Mouse (Mus musculus): ENCODE results near the gene Dhrs11. TPM values are rescaled to one million over a fixed set of nuclear protein-coding genes. Genes with fewer than 3 reads are reported as not detected.
A peak's percentile ranks its signal among the peaks of the same experiment; 100 is the strongest.

The Dhrs11 gene
- polyA plus RNA-seq, 1 experiment: 12.2 TPM

DNA sequence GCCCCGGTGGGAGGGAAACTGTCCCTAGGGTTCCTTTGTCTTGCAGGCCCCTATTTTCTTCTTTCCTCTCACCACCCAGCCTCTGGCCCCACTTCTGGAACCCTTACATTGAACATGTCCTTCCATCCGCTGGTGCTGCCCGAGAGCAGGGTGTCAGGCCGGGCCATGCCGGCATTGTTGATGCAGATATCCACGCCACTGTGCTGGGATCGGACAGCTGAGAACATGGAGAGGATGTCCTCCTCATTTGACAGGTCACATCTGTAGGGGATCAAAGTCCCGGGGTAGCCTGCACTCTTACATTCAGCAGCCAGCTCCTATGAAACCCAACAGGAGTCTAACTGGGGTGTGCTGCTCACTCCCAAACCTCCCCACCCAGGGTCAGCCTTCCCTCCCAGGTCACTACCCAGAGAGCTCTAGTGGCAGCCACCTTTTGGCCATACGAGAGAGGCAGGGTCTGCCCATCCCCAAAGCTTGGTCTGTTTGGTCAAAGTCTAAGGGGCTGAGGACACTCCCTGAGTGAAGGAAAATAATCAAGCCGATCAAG is 3.5 kb downstream of the Dhrs11 start:
- no peak for DNase-seq (ENCODE audit: extremely low spot score in 1 of 2, low spot score in 1 of 2)

DNA sequence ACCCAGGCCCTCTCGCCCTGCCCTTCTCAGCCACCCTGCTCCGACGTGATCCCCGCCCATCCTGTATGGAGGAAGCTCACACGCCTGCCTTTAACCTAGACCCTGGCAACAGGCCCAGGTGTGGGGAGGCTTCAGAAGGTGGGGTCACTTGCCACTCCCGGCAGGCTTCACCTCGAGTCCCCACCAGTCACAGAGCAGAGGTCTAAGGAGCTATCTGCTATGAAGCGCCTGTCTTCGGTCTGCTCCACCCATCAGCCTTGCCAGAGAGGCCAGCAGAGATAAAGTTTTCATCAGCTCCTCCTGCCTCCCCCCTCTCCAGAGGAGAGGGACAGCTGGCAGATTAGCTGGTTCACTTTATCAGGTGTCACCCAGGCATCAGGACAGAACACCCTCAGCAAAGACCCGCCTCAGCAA is 5.3 kb downstream of the Dhrs11 start:
- DNase-seq (ENCODE audit: extremely low spot score in 1 of 2, low spot score in 1 of 2): no peak

DNA sequence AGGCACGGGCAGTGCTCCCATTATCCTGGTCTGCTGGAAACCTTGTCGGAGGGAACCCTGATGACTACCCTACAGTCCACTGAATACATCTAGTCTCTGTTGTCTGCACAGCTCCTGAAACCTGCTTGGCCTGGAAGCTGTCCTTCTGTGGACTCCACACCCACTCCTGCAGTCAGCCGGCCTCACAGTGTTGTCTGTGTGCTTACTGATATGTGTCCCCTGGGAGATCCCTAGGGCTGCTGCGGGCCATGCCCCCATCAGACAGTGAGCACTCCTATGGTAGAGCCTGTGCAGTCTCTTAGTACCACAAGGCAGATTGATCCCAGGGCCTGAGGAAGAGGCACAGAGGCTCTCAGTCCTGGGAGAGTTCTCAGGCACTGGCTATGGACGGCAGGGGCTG is 6.3 kb downstream of the Dhrs11 start:
- DNase-seq (ENCODE audit: extremely low spot score in 1 of 2, low spot score in 1 of 2): no peak

DNA sequence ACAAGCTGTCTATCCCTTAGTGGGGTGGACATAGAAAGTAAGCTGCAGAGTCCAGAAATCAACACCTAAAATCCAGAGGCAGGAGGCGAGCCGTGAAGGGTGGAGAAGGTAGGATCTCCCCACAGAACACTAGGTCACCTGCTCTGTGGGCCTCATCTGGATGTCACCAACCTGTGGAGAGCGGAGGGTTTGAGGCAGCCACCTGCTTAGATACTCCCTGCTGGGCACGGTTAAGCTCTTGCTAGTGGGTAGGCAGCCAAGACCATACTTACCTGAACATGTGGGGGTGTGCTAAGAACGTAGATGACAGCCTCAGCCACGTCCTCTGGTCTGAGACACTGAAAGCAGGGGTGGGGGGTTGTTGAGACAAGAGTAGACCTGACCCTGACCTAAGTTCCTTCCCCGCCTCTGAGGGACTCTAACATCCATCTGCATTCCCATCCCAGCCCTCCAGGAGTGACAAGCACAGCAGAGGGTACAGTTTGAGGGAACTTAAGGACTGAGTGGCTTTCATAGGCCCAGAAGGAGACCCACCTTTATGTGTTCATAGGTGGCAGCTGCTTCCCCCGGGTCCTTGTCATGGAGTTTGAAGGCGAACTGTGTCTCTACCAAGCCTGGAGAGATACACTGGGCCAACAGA is 7.5 kb downstream of the Dhrs11 start:
- DNase-seq (ENCODE audit: extremely low spot score in 1 of 2, low spot score in 1 of 2): no peak

DNA sequence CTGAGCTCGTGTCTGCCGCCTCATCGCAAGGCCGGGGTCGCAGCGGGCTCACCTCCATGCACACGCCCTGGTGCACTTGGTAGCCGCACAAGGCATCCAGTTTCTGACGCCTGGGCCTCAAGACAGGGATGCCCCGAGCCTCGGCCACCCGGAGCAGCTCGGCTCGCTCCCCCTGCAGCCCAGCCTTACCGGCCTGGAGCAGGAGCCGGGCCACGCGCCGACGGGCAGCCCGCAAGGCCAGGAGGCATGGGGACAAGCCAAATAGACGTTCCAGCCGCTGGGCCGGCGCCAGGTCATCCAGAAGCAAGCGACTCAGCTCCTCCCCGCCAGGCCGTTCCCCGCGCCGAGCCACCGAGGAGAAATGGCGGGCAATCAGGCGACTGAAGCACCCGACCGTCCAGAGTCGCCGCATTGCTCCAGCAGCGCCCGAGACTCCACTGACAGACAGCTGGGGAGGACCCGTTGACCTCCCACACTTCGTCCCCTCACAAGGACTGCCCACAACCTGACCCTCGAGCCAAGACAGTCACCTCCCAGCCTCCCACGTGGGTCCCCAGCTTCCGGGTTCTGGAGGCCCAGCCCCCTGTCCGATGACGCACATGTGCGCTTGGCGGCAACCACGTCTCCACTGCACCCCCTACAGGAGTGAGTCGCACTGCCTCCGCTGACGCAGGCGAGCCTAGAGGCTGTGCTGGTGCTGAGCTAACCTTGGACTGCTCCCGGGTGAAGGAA is 9.7 kb downstream of the Dhrs11 start, which contains the start of gene Mrm1:
Gene Mrm1, minus strand, starts transcription at position 555 of the 732 bp plus-strand sequence.
- DNase-seq (ENCODE audit: extremely low spot score in 1 of 2, low spot score in 1 of 2): peak; percentile 87 to 96

DNA sequence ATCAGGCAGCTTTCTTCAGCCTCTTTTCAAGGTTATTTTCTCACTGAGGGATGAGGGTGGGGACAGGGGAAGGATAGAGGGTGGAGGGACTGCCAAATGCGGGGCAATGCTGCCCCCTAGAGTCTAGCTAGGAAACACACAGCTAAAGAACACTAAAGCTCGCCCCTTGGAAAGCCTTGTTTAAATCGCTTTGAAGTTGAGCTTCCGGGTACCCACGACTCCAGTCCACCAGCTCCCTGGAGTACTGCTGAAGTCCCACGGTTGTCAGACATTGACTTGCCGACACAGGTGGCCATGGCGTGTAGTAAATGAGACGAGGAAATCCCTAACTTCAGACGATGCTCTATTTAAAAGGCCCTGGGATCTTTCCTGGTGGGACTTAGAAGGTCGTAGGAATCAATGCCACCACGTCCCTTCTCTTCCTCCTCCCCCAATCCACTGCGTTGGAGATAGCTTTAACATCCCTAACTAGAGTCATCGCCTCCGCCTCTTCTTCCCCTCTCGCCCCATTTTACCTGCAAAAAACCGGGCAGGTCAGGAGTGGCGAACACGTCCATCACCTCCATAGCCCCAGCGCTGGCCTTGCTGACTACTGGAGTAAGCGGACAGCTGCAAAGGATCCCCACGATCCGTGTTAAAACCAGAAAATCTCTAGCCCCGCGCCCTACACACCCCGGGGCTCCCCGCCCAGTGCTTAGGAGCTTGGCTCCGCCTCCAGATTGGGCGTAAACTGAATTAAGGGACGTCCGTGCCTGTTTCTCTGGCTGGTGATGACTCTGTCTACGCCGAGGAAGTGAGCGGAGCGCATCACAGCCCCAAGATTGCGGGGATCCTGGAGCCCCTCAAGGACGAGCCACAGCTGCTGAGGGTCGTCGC is 10.5 kb downstream of the Dhrs11 start:
- peak in 1 of 2 experiments; percentile 84 for DNase-seq (ENCODE audit: extremely low spot score in 1 of 2, low spot score in 1 of 2)

DNA sequence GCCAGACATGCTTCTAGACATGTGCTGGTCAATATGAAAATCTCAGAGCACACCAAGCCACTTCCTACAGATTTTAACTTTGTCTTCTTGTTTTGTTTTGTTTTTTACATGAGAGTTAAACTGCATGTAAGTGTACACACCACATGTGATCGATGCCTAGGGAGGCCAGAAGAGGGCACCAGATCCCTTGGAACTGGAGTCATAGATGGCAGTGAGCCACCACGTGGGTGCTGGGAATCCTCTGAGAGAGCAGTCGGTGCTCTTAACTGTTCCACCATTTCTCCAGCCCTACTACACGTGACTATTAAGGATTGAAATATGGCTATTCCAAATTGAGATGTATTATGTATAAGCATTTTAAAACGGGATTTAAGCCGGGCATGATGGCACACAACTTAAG is 11.4 kb downstream of the Dhrs11 start:
- peak in 1 of 2 experiments; percentile 39 for DNase-seq (ENCODE audit: extremely low spot score in 1 of 2, low spot score in 1 of 2)

DNA sequence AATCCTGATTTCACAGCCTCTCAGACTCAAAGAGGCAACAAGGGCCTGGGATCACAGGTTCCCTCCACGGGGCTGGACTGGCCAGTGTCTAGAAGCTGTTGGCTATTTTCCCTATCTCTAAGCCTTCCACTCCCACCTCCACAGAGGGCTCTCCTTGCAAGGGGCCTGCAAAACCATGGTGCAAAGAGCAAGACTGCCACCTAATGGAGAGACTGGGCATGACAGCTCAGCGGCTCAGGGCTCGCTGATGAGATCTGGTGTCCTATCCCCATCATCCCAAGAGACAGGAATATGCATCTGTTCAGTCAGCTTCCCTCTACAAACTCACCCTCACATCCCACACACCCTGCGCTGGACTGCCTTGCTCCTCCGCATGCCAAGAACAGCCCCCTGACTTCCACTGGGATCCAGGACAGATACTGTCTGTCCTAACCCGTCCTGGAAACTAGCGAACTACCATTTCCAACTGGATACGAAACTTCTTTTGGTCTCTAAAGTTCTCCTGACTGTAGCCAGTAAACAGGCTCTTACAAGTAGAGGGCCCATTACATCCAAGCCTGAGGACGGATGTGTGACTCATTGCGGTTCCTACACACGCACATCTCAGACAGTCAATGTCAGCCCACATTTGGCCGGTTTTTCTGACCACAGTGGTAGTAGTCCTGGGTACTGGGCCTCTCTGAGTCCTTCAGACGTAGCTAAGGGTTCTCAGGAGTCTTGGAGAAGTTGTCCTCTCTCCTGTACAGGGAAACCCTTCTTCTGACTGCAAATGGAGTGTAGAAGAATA is 14.9 kb downstream of the Dhrs11 start:
- peak in 1 of 2 experiments; percentile 88 for DNase-seq (ENCODE audit: extremely low spot score in 1 of 2, low spot score in 1 of 2)

DNA sequence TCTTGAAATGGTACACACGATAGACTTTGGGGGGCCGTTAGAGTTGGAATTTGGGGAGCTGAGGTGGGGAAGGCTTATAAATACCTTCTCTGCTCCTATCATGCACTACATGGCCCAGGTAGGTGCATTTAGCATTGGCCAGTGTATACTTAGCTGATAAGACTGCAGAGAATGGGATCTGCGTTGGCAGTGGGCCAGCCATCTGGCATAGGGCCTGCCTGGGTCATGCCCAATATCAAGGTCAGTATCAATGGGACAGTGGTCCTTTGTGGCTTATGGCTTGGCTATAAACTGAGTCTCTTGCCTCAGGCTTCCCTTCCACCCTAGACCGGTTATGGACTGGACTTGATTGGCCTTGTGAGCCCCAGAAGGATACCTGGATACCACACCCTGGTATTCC is 24.4 kb downstream of the Dhrs11 start:
- DNase-seq (ENCODE audit: extremely low spot score in 1 of 2, low spot score in 1 of 2): no peak

DNA sequence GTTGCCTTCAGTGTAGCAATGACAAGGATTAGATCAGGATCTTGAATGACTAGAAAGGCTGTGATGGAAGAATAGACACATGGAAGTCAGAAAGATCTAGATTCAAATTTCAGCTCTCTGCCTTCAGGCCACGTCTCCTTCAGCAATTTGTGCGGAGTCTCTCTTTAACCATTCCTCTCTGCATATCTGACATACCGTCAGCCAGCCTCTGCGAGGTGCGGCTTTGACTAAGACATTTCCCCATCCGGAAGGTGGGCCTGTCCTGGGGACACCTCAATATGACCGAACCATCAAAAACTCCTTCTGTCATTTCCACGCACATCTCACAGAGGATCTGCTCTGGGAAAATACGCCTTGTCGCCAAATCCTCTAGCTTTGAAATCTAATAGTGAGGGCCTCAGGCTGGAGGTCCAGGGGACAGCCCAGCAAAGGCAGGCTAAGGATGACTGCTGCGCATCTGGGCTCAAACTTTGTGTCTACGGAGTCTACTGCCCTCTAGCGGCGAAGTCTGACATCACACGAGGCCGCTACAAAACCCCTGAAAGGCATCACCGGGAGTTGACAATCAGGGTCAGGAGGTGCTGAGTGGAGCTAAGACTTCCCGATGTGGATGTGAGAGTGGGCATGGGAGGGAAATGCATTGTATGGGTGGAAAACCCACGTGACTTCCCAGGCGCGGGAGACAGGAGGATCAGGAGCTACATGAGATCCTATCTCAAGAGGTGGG is 31.0 kb downstream of the Dhrs11 start:
- DNase-seq (ENCODE audit: extremely low spot score in 1 of 2, low spot score in 1 of 2): peak in 1 of 2 experiments; percentile 83

DNA sequence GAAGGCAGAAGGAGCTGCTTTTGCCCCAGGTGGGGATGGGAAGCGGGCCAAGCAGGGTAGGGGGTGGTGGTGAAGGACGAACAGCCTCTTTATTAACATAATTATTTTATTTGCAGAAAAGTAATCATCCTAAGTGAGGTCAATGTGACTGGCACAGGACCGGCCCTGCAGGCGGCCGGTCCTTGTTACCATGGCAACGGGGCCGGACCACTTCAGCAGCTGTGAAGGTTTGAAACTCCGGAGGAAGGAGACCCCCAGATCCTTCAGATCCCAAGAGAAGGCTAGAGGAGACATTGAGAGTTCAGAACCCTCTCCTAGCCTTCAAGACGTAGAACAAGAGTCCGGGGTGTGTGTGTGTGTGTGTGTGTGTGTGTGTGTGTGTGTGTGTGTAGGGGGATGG is 31.8 kb downstream of the Dhrs11 start:
- no peak for DNase-seq (ENCODE audit: extremely low spot score in 1 of 2, low spot score in 1 of 2)

DNA sequence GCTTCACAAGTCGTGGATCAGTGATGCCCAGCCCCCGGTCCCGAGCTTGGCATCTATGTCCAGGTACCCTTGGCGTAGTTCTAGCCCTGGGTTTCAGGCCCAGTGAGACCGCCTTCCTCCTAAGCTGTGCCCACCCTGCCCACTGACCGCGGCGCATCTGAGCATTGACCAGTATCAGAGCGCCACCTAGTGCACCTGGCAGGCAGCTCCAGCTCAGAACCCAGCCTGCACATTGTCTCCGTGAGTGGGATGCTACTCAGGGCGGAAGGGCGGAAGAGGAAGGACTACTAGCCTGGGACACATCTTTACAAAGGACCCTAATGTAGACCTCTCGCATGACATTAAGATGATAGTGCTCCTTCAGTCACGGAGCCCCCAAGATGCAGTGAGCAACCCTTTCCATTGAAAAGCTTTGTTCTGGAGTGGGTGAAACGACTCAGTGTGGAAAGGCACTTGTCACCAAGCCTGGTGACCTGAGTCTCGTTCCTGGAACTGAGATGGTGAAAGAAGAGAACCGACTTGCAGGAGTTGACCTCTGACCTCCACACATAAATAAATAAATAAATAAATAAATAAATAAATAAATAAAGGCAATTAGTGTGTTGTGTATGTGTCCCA is 34.2 kb downstream of the Dhrs11 start:
- DNase-seq (ENCODE audit: extremely low spot score in 1 of 2, low spot score in 1 of 2): peak in 1 of 2 experiments; percentile 87

DNA sequence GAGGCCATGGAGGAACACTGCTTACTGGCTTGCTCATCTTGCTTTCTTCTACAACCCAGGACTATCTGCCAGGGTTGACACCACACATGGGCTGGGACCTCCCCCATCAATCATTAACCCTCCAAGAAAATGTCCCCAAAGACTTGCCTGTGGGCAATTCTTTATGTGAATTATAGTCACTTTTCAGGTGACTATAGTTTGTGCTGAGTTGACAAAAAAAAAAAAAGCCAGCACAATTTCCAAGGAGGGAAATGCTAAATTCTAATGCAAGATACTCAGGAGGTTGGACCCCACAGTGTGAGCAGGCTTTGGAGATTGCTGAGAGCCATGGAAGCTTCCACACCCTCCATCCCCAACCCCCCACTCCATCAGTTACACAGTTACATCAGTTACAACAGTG is 35.2 kb downstream of the Dhrs11 start:
- DNase-seq (ENCODE audit: extremely low spot score in 1 of 2, low spot score in 1 of 2): no peak

DNA sequence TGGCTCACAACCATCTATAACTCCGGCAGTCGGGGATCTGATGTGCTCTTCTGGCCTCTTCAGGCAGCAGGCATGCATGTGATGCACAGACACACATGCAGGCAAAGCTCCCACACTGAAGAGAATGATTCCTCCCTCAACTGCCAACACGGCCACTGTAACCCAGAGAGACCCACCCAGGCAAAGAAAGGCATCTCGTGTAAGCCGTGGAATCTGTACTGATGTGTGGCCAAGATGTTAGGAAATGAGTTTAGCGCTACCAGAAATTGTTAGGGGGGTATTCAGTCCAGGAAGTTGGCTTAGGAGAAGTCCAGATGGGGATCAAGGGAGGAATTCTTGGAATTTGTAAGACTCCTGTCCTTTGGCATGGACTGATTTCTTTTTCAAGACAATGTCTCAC is 38.4 kb downstream of the Dhrs11 start:
- DNase-seq (ENCODE audit: extremely low spot score in 1 of 2, low spot score in 1 of 2): no peak

DNA sequence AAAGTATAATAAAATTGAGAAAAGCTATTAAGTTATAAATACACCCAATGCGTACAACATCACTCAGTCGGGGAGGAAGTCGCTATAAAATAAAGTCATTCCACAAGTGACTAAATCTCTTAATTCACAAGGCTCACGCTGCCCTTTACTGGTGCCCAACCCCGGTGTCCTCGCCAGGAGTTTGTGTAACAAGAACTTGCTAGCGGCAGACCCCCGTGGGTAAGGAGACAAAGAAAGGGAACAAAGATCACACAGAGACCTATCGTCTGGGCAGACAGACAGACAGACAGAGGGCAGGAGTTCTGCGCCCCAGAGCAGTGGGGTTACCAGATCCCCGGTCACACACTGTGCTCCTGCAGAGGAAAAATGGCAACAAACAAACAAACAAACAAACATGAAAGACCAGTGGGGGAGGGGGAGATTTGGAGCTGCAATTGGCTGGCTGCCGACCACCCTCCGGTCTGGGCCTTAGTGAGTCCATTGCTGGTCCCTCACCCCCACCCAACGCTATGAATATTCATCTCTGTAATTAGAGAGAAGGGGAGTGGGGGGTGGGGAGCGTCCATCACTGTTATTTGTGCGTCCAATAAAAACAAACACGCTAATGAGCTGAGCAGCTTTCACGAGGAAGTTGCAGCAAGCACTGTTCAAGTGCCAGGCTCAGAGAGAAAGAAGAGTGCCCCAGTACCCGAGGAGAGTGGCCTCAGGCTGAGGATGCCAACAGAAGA is 48.5 kb downstream of the Dhrs11 start:
- no peak for DNase-seq (ENCODE audit: extremely low spot score in 1 of 2, low spot score in 1 of 2)

DNA sequence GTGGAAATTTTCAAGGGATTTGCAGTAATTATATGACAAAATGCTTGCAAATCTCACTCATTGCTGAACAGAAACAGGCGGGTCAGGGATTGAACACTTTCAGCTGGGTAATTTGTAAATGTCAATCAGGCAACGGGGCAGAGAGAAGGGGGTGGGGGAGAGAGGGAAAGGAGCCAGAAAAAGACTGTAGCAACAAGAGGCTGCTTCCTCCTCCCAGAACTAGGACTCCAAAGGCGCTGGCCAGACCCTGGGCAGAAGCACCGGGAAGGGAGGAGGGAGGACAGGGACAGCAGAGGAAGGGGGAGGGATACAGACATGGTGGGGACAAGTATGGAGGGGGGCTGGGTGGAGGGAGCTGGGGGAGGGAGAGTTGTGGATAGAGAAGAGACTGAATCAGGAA is 53.2 kb downstream of the Dhrs11 start:
- DNase-seq (ENCODE audit: extremely low spot score in 1 of 2, low spot score in 1 of 2): no peak

DNA sequence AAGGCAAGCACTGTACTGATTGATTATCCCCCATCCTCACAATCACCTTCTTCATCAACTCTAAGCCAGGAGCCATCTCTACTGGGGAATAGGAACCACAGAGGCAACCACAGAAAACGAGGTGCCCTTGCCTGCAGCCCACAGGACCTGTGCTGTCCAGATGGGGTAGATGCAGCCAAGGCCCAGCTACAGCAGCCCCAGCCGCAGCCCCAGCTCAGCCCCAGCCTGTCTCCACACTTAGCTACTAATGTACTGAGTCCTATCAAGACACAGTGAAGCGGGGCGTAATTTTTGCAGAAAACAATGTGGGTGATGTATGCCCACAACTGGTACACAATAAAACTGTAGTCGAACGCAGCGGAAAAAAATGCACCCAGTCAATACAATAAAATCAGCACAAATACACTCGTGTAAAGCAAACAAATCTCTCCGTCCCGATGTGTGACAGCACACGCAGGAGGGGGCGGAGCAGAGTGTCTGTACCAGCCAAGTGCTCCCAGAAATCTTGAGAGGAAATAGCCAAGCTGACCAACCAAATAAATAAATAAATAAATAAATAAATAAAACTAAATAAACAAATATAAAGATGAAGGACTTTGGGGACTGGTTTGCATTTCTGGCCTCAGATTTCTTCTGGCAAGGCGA is 53.8 kb downstream of the Dhrs11 start:
- DNase-seq (ENCODE audit: extremely low spot score in 1 of 2, low spot score in 1 of 2): no peak
